In genomic region chr2:129699484-129700158, GRCm38 (mm10) we compare ENCODE assay signal across 10 mouse cellular contexts. TPM values are rescaled to one million over a fixed set of nuclear protein-coding genes. Genes with fewer than 3 reads are reported as not detected.
DNase-seq lines count a peak whose midpoint lies in the region; ATAC-seq lines count a peak whose summit lies in the region.
"Had no signal": no experiment of that assay in that cellular context is flagged by ENCODE, and none has a peak within 500 bp of the region (broad histone marks: within the 10 kb centered on the region; RNA-seq: fewer than 3 reads in every experiment).

Gene Pdyn (minus strand): TSS chr2:129699844.

- DNase-seq in heart, adult 11 months = peak; percentile 78
- no peak for DNase-seq in heart, postnatal 14 days
- peak; percentile 19 for DNase-seq in Muller cell, postnatal 12 days (ENCODE audit: inconsistent ontology term)
- peak; percentile 42 for DNase-seq in hindbrain, embryonic 10.5 days (ENCODE audit: low spot score)
- DNase-seq in midbrain, embryonic 10.5 days (ENCODE audit: low spot score) = peak; percentile 42
- DNase-seq in gastrocnemius, postnatal 36 days = no peak
- DNase-seq in lung, postnatal 10 days = no peak

- WGBS in hindbrain, embryonic 10.5 days = 10% methylated on average over 20 of the region's 20 CpGs
- WGBS in midbrain, embryonic 10.5 days = 10% methylated on average over 20 of the region's 20 CpGs

- H3K27ac ChIP-seq in hindbrain, embryonic 10.5 days = no peak within 1 kb of the TSS
- H3K27ac ChIP-seq in midbrain, embryonic 10.5 days (replicated peaks) = no peak within 1 kb of the TSS

- ATAC-seq in megakaryocyte, adult 5-6 weeks (ENCODE audit: poor library complexity, severe bottlenecking) = no peak

- H3K27me3 ChIP-seq in hindbrain, embryonic 10.5 days (ENCODE audit: insufficient read depth, poor library complexity, severe bottlenecking) = peaks cover 49% of the 10 kb centered on the region
- peaks cover 44% of the 10 kb centered on the region for H3K27me3 ChIP-seq in midbrain, embryonic 10.5 days (ENCODE audit: low read depth, poor library complexity, severe bottlenecking)

- peak within 1 kb of the TSS; percentile 38 for H3K4me3 ChIP-seq in hindbrain, embryonic 10.5 days
- H3K4me3 ChIP-seq in midbrain, embryonic 10.5 days = peak within 1 kb of the TSS; percentile 43
- H3K4me3 ChIP-seq: erythroblast, embryonic 14.5 days had no signal

- intact Hi-C loops in heart, postnatal 14 days (cut with DNase I) = no loop called here
- intact Hi-C loops in gastrocnemius, postnatal 36 days (cut with DNase I) = no loop called here

- H3K9me3 ChIP-seq in hindbrain, embryonic 10.5 days = no peaks in the 10 kb centered on the region
- no peaks in the 10 kb centered on the region for H3K9me3 ChIP-seq in midbrain, embryonic 10.5 days (replicated peaks)

- H3K36me3 ChIP-seq in hindbrain, embryonic 10.5 days = no peaks in the 10 kb centered on the region
- no peaks in the 10 kb centered on the region for H3K36me3 ChIP-seq in midbrain, embryonic 10.5 days

- H3K4me1 ChIP-seq in hindbrain, embryonic 10.5 days (replicated peaks) = peaks cover 10% of the 10 kb centered on the region
- peaks cover 13% of the 10 kb centered on the region for H3K4me1 ChIP-seq in midbrain, embryonic 10.5 days

RNA-seq across cellular contexts. Expression of gene Pdyn, which starts in this region (rescaled TPM):
- not detected for total RNA-seq in heart, postnatal 14 days (2021)
- polyA plus RNA-seq in hindbrain, embryonic 10.5 days (2016; fragmentation: Nextera tagmentation; extraction: Ambion mirVana) = 0.12 and 0.58 TPM in 2 replicates
- polyA plus RNA-seq in midbrain, embryonic 10.5 days (2016; fragmentation: Nextera tagmentation; extraction: Ambion mirVana) = 0.15 and 0.32 TPM in 2 replicates
- total RNA-seq in megakaryocyte, adult 5-6 weeks (2015) = not detected in 2 replicates
- total RNA-seq in megakaryocyte, adult 5-6 weeks (2017) = not detected in 2 replicates
- total RNA-seq in gastrocnemius, postnatal 36 days (2021) = not detected
- total RNA-seq: neutrophil, adult 5-6 weeks had no signal
- polyA plus RNA-seq: erythroblast, embryonic 14.5 days had no signal

Comparison
In these comparisons a context has a peak if more than half of its experiments do, and no peak if none do; other contexts are left out.
1. DNase-seq: peak in heart, adult 11 months (single experiment) and Muller cell, postnatal 12 days (single experiment); none in heart, postnatal 14 days (0 of 2), gastrocnemius, postnatal 36 days (0 of 2) and lung, postnatal 10 days (single experiment).
2. Peak in DNase-seq and H3K4me3 ChIP-seq in hindbrain, embryonic 10.5 days; RNA of the gene not detected or under 1 TPM.
3. Peak in DNase-seq and H3K4me3 ChIP-seq in midbrain, embryonic 10.5 days; RNA of the gene not detected or under 1 TPM.